Mouse (Mus musculus) brain, embryonic 14.5 days (tissue): ENCODE results near the gene Slc30a9.

Source experiments
- CTCF ChIP-seq: fragments of 200-500 bp; IDR thresholded peaks from 2 replicates; pipeline ENCODE4 v1.5.1; 2012; ENCODE audit warnings: inconsistent platforms, mild to moderate bottlenecking, moderate library complexity, borderline replicate concordance; ENCODE audit not compliant: insufficient read depth, insufficient read length; ENCODE audit errors: extremely low read depth
- POLR2A ChIP-seq: fragments of 200-500 bp; IDR thresholded peaks from 2 replicates; pipeline ENCODE4 v1.6.1; 2012; ENCODE audit warnings: mild to moderate bottlenecking, inconsistent platforms, borderline replicate concordance; ENCODE audit not compliant: poor library complexity, insufficient read depth, insufficient read length, severe bottlenecking; ENCODE audit errors: extremely low read depth

DNA sequence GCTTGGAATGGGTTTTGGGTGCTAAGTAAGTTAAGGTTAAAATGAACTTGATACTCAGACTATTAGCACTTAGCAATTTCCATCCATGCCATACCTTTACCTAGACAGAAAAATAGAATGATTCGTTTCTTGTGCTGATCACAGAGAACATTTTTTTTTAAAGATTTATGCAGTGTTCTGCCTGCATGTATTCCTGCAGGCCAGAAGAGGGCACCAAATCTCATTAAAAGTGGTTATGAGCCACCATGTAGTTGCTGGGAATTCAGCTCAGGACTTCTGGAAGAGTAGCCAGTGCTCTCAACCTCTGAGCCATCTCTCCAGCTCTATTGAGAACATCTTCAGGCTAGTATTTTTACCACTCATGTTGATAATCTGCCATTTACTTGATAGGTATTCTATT lies 40.6 kb upstream of the Slc30a9 start:
- TF ChIP-seq CTCF (peak; percentile 17; the same call in 1 of the 2 replicates), POLR2A (no peak)
